7 mouse cellular contexts compared by ENCODE assay signal in the genomic region with DNA sequence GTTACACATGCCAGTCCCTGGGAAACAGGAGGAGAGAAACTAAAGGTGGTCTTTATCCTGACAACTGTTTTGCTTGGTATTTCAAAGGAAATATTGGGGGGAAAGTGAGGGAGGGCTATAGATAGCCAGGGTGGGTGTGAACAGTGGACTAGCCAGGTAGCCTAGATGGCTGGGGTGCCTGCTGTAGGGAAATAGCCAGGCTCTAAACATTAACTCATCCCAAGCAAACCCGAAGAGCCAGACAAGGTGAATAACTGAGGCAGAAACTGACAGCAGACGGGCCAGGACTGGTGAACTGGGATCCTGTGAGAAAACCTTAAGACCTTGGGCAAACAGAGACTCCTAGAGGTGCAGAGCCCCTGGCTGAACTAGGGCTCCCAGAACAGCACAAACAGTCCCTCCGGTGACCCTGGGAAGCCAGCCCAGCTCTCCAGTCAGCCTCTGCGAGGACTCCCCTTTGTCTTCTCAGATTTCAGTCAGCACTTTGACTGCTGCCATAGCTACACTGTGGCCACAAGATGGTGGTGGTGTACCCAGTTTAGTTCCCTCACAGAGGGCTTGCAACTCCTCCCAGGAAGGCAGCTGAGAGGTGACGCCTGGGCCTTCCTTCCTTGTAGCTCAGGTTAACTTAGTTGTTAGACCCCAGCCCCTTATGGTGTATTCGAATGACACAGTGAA. TPM values are rescaled to one million over a fixed set of nuclear protein-coding genes. Genes with fewer than 3 reads are reported as not detected.
DNase-seq lines count a peak whose midpoint lies in the region; ATAC-seq lines count a peak whose summit lies in the region.

No protein-coding gene starts in this region.

- DNase-seq in adrenal gland, adult (ENCODE audit: inconsistent age in 2 of 2, low spot score in 1 of 2) = peak; percentile 88 to 94
- peak; percentile 93 for DNase-seq in embryo, embryonic 10 days (ENCODE audit: low spot score)
- DNase-seq in gastrocnemius, postnatal 14 days = peak; percentile 83
- peak; percentile 79 for DNase-seq in induced T-regulatory cell, adult 2 months (ENCODE audit: low read depth)
- DNase-seq in left cerebral cortex, adult 8-10 months (ENCODE audit: low spot score in 2 of 2) = peak; percentile 29 to 57
- DNase-seq in right cerebral cortex, postnatal 25 days = peak; percentile 56

- intact Hi-C loops in gastrocnemius, postnatal 14 days (cut with DNase I; ENCODE audit: low total_unique reads) = loop anchor here (5.0 kb wide), 5 partner anchors 38 to 403 kb away; partner anchors contain the start of gene Map4

- peak; percentile 79 for ATAC-seq in megakaryocyte progenitor cell, adult 5-6 weeks (replicated peaks; ENCODE audit: poor library complexity)

RNA-seq across cellular contexts. Expression of gene Cdc25a, which starts 19.2 kb away (rescaled TPM):
- 1 to 10 TPM; 3.9 to 4.8 TPM for total RNA-seq in gastrocnemius, postnatal 14 days (2021)
- 1 to 10 TPM; 4.8 to 6.1 (median 5.6) TPM for total RNA-seq in left cerebral cortex, adult 8-10 months (2022)
- 28.8 and 33.8 TPM in 2 replicates for total RNA-seq in megakaryocyte progenitor cell, adult 5-6 weeks (2015)
- total RNA-seq in megakaryocyte progenitor cell, adult 5-6 weeks (2017) = 46.3 and 55.2 TPM in 2 replicates

RNA-seq across cellular contexts. Expression of gene Map4, which starts 36.7 kb away (rescaled TPM):
- total RNA-seq in gastrocnemius, postnatal 14 days (2021) = 100 to 1,000 TPM; 451 to 486 TPM
- 100 to 1,000 TPM; 382 to 453 (median 413) TPM for total RNA-seq in left cerebral cortex, adult 8-10 months (2022)
- total RNA-seq in megakaryocyte progenitor cell, adult 5-6 weeks (2015) = 26.7 and 32.2 TPM in 2 replicates
- 20.1 and 26.3 TPM in 2 replicates for total RNA-seq in megakaryocyte progenitor cell, adult 5-6 weeks (2017)

RNA-seq across cellular contexts. Expression of gene Camp, which starts 45.1 kb away (rescaled TPM):
- total RNA-seq in gastrocnemius, postnatal 14 days (2021) = not detected
- not detected for total RNA-seq in left cerebral cortex, adult 8-10 months (2022)
- total RNA-seq in megakaryocyte progenitor cell, adult 5-6 weeks (2015) = 257 and 482 TPM in 2 replicates
- 178 and 390 TPM in 2 replicates for total RNA-seq in megakaryocyte progenitor cell, adult 5-6 weeks (2017)

Comparison
In these comparisons a context has a peak if more than half of its experiments do, and no peak if none do; other contexts are left out.
1. Peak in every context shown above with its lines: DNase-seq and ATAC-seq.
2. DNase-seq: peak in every context shown above with its lines; median percentile 93 in embryo, embryonic 10 days; 91 in adrenal gland, adult; 83 in gastrocnemius, postnatal 14 days; 79 in induced T-regulatory cell, adult 2 months; 56 in right cerebral cortex, postnatal 25 days; 43 in left cerebral cortex, adult 8-10 months.
3. RNA of gene Cdc25a, which starts 19.2 kb away (total RNA-seq): 28.8 to 55.2 TPM in megakaryocyte progenitor cell, adult 5-6 weeks; 4.8 to 6.1 TPM in left cerebral cortex, adult 8-10 months and 3.9 to 4.8 TPM in gastrocnemius, postnatal 14 days; every median in the first group is over 4 times any median in the second.
4. RNA of gene Map4, which starts 36.7 kb away (total RNA-seq): 451 to 486 TPM in gastrocnemius, postnatal 14 days and 382 to 453 TPM in left cerebral cortex, adult 8-10 months; 20.1 to 32.2 TPM in megakaryocyte progenitor cell, adult 5-6 weeks; every median in the first group is over 10 times any median in the second.
5. RNA of gene Camp, which starts 45.1 kb away (total RNA-seq): 178 to 482 TPM in megakaryocyte progenitor cell, adult 5-6 weeks; not detected in gastrocnemius, postnatal 14 days and not detected in left cerebral cortex, adult 8-10 months; every median in the first group is over 100 times any median in the second.